Mouse (Mus musculus): Measurements from ENCODE around the gene Olfr965. TPM values are rescaled to one million over a fixed set of nuclear protein-coding genes. Genes with fewer than 3 reads are reported as not detected.
"Not testable (repeated sequence)": the region's sequence is repeated elsewhere in the genome, so short reads cannot be mapped to it uniquely, and the experiment has no call there.

Olfr965 gene
- not detected for polyA plus RNA-seq (2017; shearing (Covaris generic))

DNA sequence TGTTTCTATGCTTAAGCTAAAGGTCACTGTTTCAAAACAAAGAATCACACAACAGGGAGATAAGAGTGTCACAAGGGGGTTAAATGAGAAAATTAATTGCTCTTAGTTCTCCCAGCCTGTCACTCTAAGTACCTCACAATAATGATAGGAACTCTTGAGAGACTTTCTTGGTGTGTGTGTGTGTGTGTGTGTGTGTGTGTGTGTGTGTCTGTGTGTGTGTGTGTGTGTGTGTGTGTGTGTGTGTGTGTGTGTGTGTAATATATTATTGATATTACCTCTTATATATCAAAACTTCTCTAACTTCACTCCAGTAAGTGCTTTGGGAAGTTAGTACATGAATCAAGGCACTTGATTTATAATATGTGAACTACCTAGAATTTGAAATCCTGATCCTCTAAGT, at the start of gene Olfr965:
Gene Olfr965 (plus strand): TSS at position 301 of the 400 bp plus-strand sequence.
- no peak for ATAC-seq

DNA sequence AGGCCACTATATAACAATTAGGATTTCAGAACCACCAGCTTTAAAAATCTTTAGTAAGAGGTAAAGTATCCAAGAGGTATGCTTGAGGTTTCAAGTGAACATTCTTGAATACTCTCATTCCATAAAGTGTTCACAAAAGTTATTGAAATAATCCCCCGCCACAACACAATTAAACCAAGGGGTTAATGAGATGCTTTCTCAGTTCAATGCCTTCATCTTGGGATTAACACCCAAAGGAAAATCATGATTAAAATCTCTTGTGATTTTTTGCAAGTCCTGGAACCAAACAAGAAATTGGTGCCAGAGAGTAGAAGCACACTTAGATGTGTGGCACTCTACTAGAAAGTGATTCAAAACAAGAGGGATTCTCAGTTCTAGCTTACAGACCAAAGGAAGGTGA, 44.2 kb upstream of the Olfr965 start, which contains the start of gene Olfr963:
Gene Olfr963 (plus strand): TSS at position 301 of the 400 bp plus-strand sequence.
- ATAC-seq, result no peak

DNA sequence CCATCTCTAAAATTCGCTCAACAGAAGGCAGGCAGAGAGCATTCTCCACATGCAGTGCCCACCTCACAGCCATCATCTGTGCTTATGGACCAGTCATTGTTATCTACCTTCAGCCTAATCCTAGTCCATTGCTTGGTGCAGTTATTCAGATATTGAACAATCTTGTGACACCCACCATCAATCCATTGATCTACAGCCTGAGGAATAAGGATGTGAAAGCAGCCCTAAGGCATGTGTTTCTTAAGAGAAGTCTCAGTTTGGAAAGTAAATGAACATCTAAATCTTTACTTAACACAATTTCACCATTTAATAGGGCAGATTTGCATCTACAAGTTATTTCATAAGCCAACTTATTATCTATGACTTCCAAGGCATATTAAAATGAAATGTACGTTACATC, 41.4 kb upstream of the Olfr965 start:
- no peak for ATAC-seq

DNA sequence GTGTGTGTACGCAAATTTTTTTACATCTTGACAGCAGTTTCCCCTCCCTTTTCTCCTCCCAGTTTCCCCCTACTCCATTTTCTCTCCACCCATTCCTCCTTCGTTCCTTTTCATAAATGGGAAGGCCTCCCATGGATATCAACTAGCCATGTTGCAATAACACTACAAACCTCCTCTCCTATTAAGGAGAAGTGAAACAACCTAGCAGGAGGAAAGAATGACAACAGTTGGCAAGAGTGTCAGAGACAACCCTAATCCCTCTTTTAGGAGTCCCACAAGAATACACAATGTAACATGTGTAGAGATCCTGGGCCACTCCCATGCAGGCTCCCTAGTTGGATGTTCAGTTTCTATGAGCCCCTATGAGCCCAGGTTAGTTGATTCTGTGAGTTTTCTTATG, 36.3 kb upstream of the Olfr965 start:
- ATAC-seq, result no peak

DNA sequence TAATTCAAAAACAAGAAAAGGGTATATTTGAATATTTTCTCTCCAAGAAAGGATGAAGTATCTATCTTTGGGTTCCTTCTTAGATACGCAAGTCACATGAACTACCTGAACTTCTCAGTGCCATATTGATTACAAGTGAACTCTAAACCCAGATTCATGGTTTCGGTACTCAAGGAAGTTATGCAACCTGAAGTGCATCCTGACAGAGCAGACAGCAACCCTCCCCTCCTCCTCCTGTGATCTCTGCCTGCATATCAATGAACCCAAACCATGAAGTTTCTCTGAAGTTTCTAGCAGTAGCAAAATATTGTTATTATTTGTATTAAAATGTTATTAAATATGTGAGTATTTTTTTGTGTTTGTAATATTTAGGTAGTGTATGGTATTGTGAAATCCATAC, 32.6 kb upstream of the Olfr965 start:
- no peak for ATAC-seq

DNA sequence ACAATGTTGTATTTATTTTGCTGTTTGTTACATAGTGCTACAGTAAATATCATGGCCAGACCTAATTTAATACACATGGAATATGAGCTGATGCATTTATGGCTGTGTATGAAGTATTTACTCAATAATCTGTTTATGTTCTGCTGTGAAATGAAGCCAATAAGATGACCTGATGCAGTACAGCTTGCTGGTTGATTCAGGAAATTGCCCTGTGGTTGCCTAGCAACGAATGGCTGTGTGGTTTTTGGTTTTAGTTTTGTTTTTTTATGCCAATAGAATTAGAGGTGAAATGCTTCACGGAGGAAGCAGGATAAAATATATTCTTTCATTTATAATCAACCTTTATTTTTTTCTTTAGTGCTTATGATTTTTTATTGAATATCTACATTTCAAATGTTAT, 31.9 kb upstream of the Olfr965 start:
- no peak for ATAC-seq

DNA sequence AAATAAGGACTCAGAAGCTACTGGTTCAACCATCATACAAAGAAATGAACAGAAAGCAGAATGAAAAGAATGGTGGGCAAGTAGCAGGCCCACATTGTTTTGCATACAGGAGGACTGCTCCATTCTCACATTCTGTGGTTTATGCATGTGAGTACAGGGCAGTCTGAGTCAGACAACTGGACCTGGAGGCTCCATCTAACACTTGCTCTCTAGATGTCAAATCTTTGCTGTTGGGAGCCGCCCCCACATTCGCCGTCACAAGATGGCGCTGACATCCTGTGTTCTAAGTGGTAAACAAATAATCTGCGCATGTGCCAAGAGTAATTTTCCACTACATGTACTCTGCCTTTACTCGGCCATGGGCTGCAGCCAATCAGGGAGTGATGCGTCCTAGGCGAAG, 10.0 kb upstream of the Olfr965 start:
- not testable (repeated sequence) for ATAC-seq

DNA sequence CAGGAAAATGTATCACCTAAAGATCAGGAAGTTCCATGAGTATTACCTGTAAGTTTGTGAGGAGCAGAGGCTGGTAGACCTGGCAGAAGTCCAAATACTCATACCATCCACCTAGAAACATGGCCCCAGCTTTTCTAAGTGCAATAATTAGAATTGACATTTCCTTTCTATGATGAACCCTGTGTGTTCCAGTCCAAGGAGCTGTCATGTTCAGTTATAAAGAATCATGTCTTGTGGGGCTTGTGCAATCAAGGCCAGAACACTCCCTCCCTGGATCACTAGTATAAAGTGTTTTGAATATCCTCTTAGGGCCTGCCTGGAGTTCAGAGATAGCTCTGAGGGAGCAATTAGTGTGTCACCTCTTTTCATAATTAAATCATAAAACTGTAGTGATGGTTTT, 4.1 kb upstream of the Olfr965 start, which contains the start of gene Olfr149:
Gene Olfr149 (minus strand): TSS at position 101 of the 400 bp plus-strand sequence.
- no peak for ATAC-seq

DNA sequence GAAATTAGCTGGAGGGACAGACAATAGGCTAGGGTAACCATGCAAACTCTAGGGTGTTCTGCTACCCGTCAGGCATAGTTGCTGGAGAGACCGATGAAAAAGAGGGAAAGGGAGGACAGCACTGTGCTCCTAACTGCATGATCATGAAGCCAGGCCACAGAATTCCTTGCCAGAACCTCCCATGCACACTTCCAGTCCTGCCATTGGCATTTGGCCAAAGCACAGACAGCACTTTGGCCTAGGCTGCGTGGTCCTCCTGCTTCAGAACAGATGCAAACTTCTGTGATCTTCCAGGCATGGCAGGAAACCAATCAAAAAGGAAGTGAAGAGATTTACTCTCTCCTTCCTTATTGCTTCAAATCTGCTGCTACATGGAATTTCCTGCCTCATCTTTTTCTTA, 2.2 kb upstream of the Olfr965 start:
- ATAC-seq, result no peak

DNA sequence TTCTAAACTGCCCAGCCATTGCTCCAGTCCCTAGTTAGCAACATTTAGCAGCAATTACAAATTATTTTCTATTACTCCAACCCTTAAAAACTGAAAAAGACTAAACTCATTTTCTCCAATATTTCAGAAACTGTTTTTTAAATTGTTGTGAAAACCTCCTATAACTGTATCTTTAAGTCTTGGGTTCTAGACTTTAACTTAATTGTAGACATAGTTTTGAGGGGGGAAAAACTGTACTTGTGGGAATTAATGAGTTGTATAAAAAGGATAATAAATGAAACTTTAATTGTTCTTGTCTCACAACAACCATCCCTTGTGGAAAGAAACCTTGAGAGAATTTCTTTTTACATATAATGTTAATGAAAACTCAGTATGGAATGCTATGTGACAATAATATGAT, 19.5 kb downstream of the Olfr965 start, which contains the start of gene Olfr150:
Gene Olfr150 (plus strand): TSS at position 301 of the 400 bp plus-strand sequence.
- ATAC-seq, result no peak

DNA sequence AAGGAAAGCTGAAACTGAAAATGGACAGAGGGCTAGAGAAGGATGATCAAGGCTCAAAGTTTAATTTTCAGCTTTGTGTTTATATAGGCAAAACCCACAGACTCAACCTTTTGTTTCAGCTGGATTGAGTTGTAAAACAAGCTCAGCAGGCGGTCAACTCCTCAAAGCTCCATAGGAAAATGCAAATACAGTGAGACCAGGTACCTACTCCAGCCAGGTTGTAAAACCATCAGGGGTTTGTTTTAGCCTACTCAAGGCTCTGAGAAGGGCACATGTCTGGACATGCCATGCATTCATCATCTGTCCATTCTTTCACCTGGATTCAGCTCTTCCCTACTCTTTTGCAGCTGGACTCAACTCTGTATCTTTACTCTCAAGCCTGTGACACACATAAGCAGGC, 29.6 kb downstream of the Olfr965 start:
- no peak for ATAC-seq

DNA sequence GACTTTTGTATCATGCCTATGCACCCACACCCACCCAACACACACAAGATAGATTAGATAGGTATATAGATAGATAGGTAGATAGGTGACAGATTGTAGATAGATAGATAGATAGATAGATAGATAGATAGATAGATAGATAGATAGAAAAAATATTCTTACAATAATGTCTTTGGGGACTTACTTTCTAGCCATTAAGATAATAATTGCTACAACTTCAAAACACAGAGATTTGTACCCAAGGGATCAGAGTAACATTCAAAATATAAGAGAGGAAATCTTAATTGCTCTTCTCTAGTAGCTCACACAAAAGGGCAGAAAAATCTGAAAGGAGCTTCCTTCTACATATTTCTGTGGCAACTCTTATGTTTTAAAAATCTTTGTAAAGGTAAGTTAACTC, 34.8 kb downstream of the Olfr965 start, which contains the start of gene Olfr967:
Gene Olfr967 (plus strand): TSS at position 301 of the 400 bp plus-strand sequence.
- no peak for ATAC-seq

DNA sequence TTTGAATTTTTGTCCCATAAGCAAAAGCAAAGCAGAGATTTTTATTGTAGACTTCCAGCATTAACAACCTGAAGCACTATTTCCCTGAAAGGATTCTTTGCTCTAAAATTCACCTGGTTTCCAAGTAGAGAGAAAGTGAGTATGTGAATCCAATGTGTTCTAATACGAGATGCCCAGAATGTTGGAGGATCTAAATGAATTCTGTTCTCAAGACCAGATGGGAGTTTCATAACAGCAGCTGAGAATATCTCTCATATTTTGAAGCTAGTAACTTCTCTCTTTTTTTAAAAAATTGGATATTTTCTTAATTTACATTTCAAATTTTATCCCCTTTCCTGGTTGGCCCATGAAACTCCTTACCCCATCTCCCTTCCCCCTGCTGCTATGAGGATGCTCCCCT, 35.3 kb downstream of the Olfr965 start:
- no peak for ATAC-seq

Other genes starting within 250 kb of the Olfr965 start
- not detected for gene Olfr955, start 239.4 kb upstream of the Olfr965 start, polyA plus RNA-seq (2017; shearing (Covaris generic))
- not detected for gene Olfr44, start 217.4 kb upstream of the Olfr965 start, polyA plus RNA-seq (2017; shearing (Covaris generic))
- gene Olfr957, start 195.5 kb upstream of the Olfr965 start, polyA plus RNA-seq (2017; shearing (Covaris generic)), result not detected
- gene Olfr958, start 157.3 kb upstream of the Olfr965 start, polyA plus RNA-seq (2017; shearing (Covaris generic)), result not detected
- gene Olfr959, start 135.8 kb upstream of the Olfr965 start, polyA plus RNA-seq (2017; shearing (Covaris generic)), result not detected
- not detected for gene AW551984, start 107.0 kb upstream of the Olfr965 start, polyA plus RNA-seq (2017; shearing (Covaris generic))
- not detected for gene Olfr148, start 100.7 kb upstream of the Olfr965 start, polyA plus RNA-seq (2017; shearing (Covaris generic))
- not detected for gene Olfr960, start 90.0 kb upstream of the Olfr965 start, polyA plus RNA-seq (2017; shearing (Covaris generic))
- not detected for gene Olfr961, start 66.3 kb upstream of the Olfr965 start, polyA plus RNA-seq (2017; shearing (Covaris generic))
- gene Olfr963, start 44.1 kb upstream of the Olfr965 start, polyA plus RNA-seq (2017; shearing (Covaris generic)), result not detected
- gene Olfr149, start 4.2 kb upstream of the Olfr965 start, polyA plus RNA-seq (2017; shearing (Covaris generic)), result not detected
- not detected for gene Olfr150, start 19.6 kb downstream of the Olfr965 start, polyA plus RNA-seq (2017; shearing (Covaris generic))
- gene Olfr967, start 34.9 kb downstream of the Olfr965 start, polyA plus RNA-seq (2017; shearing (Covaris generic)), result not detected
- gene Olfr968, start 71.9 kb downstream of the Olfr965 start, polyA plus RNA-seq (2017; shearing (Covaris generic)), result not detected
- not detected for gene Olfr969, start 79.6 kb downstream of the Olfr965 start, polyA plus RNA-seq (2017; shearing (Covaris generic))
- not detected for gene Olfr970, start 97.5 kb downstream of the Olfr965 start, polyA plus RNA-seq (2017; shearing (Covaris generic))
- not detected for gene Olfr971, start 125.5 kb downstream of the Olfr965 start, polyA plus RNA-seq (2017; shearing (Covaris generic))
- gene Olfr972, start 155.1 kb downstream of the Olfr965 start, polyA plus RNA-seq (2017; shearing (Covaris generic)), result not detected
- not detected for gene Olfr229, start 196.0 kb downstream of the Olfr965 start, polyA plus RNA-seq (2017; shearing (Covaris generic))
- gene Olfr974, start 226.1 kb downstream of the Olfr965 start, polyA plus RNA-seq (2017; shearing (Covaris generic)), result under 1 TPM in 1 of 3 experiments, not detected in 2; 0.21 TPM
- gene Olfr975, start 240.7 kb downstream of the Olfr965 start, polyA plus RNA-seq (2017; shearing (Covaris generic)), result not detected
- not detected for gene Olfr976, start 249.8 kb downstream of the Olfr965 start, polyA plus RNA-seq (2017; shearing (Covaris generic))